Mouse (Mus musculus) lung, adult 2 months (tissue): ENCODE results near the gene Ptrhd1. TPM values are rescaled to one million over a fixed set of nuclear protein-coding genes. Genes with fewer than 3 reads are reported as not detected.
"Not testable (repeated sequence)": the region's sequence is repeated elsewhere in the genome, so short reads cannot be mapped to it uniquely, and the experiment has no call there.

Experiments
- DNase-seq: peaks from one replicate; pipeline ENCODE4 v3.0.0; 2022
- H3K4me1 ChIP-seq: fragments of 200-500 bp; 2 replicates; pipeline ENCODE4 v1.6.1; 2011; ENCODE audit warnings: low read length; ENCODE audit not compliant: control insufficient read depth, insufficient read depth
- H3K4me3 ChIP-seq: fragments of 200-500 bp; replicated peaks from 2 replicates; pipeline ENCODE3; 2011; ENCODE audit warnings: low read depth, mild to moderate bottlenecking, control low read depth, low read length; ENCODE audit errors: extremely low read depth
- CTCF ChIP-seq: fragments of 200-500 bp; IDR thresholded peaks from 2 replicates; pipeline ENCODE4 v1.5.1; 2011; ENCODE audit warnings: mild to moderate bottlenecking, low read length, control low read depth; ENCODE audit not compliant: insufficient read depth
- POLR2A ChIP-seq: fragments of 200-500 bp; IDR thresholded peaks from 2 replicates; pipeline ENCODE4 v1.6.1; 2011; ENCODE audit warnings: low read depth, mild to moderate bottlenecking, control low read depth, low read length, borderline replicate concordance; ENCODE audit errors: extremely low read depth
- WGBS: fragments of 180-500 bp; shearing (Covaris S2); methylation state at CpG from one replicate; pipeline ENCODE4 v1.1.7; 2018; 5-methylcytosine and 5-hydroxymethylcytosine counted together
- polyA plus RNA-seq: library from polyadenylated mRNA; depleted of rRNA; stranded (reverse); fragments of >200 nt; gene quantifications from 2 replicates; pipeline ENCODE4 v1.2.3, GENCODE M21; 2012

Gene Ptrhd1
- polyA plus RNA-seq, 1 experiment: 3.7 TPM

- TF ChIP-seq CTCF: no peak
- TF ChIP-seq POLR2A: no peak
- 83% methylated on average over 13 of the region's 13 CpGs for WGBS
- no peaks in the 10 kb centered on the region for H3K4me1 ChIP-seq
- no peak for DNase-seq
- no peak overlapping the region for H3K4me3 ChIP-seq
These were observed 32.2 kb upstream of the Ptrhd1 start for GRCm38 (mm10) chr12:4201454-4202200.

DNA sequence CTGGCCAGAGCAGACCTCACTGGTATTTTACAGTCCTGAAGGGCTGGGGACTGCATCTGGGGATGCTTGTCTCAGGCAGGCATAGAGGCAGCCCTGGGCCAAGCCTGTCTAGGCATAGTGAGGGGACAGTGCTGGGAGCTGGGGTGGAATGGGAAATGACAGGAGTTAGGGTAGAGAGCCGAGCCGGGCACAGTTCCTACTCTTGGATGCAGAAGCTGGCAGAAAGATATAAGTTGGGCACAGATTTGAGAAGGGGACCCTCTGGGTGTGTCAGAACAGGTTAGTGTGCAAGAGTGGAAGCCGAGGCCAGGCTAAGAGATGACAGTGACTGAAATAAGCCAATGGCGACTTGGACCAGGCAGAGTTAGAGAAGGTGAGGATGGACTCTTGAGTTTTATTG is 31.6 kb upstream of the Ptrhd1 start:
- Histone ChIP-seq H3K4me3 (no peak overlapping the region), H3K4me1 (no peaks in the 10 kb centered on the region)
- WGBS: 94% methylated on average over 4 of the region's 4 CpGs
- no peak for DNase-seq
- TF ChIP-seq POLR2A: no peak
- TF ChIP-seq CTCF: no peak

DNA sequence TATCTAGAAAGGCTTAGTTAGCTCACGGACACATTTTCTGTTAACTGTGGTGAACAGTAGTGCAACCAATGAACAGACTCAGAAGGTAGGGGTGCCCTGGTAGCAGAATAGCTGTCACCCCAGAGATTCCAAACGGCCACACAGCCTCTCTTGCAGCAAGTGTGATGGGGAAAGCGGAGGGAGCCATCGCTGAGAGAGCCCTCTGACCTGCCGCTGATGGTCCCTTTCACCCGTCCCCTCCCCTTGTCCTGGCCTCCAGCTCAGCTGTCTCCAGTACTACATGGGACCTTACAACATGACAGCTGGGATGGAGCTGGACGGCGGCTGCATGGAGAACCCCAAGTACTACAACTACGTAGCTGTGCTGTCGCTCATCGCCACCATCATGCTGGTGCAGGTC is 27.7 kb upstream of the Ptrhd1 start:
- WGBS: 94% methylated on average over 11 of the region's 11 CpGs
- no peak overlapping the region for H3K4me3 ChIP-seq
- no peaks in the 10 kb centered on the region for H3K4me1 ChIP-seq
- DNase-seq: no peak
- TF ChIP-seq POLR2A (no peak), CTCF (no peak)

DNA sequence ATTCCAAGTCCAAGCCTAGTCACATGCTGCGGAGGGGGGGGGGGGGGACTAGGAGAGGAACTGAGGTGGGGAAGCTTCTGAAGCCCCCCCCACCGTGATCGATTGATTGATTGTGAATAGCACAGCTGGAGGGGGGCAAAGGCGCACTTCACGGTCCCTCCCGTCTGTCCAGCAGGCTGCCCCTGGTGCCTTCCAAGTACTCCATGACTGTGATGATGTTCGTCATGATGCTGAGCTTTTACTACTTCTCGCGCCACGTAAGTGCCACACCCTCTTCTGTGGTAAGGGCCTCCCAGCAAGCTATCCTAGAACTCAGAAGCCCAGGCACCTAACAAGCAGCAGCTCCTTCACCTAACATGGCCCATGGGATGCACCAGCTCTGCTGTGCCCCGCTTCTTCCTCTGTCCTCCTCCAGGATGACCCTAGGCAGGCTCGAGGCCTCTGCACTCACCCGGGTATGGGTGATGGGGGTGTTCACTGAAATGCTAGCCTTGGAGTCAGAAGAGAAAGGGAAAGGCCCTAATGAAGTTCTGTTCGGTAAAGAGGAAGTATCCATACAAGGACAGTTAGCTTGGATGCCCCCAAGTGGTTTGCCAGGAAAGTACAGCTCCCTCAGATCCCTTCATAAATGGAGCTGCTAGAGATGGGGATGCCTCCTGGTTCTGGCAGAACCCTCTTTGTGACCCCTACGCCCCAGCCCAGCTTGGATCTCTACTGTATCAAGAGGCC is 25.3 kb upstream of the Ptrhd1 start:
- Histone ChIP-seq H3K4me3 (no peak overlapping the region), H3K4me1 (no peaks in the 10 kb centered on the region)
- DNase-seq: peak; percentile 34
- no peak for TF ChIP-seq POLR2A
- TF ChIP-seq CTCF: peak; percentile 20; the same call in 1 of the 2 replicates
- 78% methylated on average over 15 of the region's 15 CpGs for WGBS

GRCm38 (mm10) chr12:4209196-4209595 is 24.6 kb upstream of the Ptrhd1 start:
- no peaks in the 10 kb centered on the region for H3K4me1 ChIP-seq
- no peak for DNase-seq
- H3K4me3 ChIP-seq: no peak overlapping the region
- 96% methylated on average over 9 of the region's 9 CpGs for WGBS
- TF ChIP-seq CTCF: no peak
- TF ChIP-seq POLR2A: no peak

GRCm38 (mm10) chr12:4211174-4211573 is 22.7 kb upstream of the Ptrhd1 start:
- H3K4me1 ChIP-seq: no peaks in the 10 kb centered on the region
- 68% methylated on average over 9 of the region's 9 CpGs for WGBS
- TF ChIP-seq POLR2A (no peak), CTCF (no peak)
- DNase-seq: no peak
- no peak overlapping the region for H3K4me3 ChIP-seq

DNA sequence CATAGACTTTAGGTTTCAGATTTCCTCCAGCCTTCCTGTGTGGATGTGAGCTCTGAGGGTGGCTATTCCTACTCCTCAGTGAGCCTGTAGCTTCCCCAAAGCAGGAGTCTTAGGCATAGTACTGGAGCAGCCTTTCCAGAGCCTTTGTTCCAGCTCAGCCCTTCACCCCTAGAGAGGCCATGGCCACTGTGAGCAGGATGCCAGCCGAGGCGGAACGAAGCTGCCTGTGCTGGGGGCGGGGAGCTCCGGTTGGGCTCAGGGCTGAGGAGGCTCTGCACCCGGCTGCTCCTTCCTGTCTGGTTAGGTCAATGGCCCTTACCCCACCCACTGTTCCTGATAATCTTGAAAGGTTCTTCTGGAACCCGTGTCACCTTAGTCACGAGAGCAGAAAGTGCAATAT is 20.9 kb upstream of the Ptrhd1 start:
- Histone ChIP-seq H3K4me3 (no peak overlapping the region), H3K4me1 (no peaks in the 10 kb centered on the region)
- no peak for DNase-seq
- 60% methylated on average over 8 of the region's 8 CpGs for WGBS
- TF ChIP-seq CTCF (no peak), POLR2A (no peak)

- Histone ChIP-seq H3K4me1 (no peaks in the 10 kb centered on the region), H3K4me3 (no peak overlapping the region)
- DNase-seq: no peak
- 84% methylated on average over 7 of the region's 7 CpGs for WGBS
- TF ChIP-seq POLR2A (no peak), CTCF (no peak)
These were observed 3.7 kb upstream of the Ptrhd1 start for GRCm38 (mm10) chr12:4230156-4230555.

DNA sequence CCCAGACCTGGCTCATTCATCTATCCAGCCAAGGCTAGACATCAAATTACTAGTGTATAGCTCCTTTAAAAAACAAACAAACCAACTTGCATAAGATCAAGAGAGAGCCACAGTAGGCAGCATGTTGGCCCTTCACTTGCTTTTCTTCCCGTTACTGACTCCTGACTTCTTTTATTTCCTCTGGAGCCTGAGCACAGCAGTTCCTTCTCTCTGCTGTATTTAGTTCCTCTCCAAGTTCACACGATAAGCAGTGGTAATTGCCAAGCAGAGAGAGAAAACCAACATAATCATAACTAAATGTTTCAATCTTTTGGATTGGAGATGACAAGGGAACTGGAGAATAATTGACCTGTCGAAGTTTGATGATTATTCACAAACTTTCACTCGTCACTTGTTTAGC is 1.1 kb upstream of the Ptrhd1 start:
- Histone ChIP-seq H3K4me1 (no peaks in the 10 kb centered on the region), H3K4me3 (no peak overlapping the region)
- 22% methylated on average over 4 of the region's 4 CpGs for WGBS
- no peak for DNase-seq
- TF ChIP-seq POLR2A: no peak
- TF ChIP-seq CTCF: no peak

DNA sequence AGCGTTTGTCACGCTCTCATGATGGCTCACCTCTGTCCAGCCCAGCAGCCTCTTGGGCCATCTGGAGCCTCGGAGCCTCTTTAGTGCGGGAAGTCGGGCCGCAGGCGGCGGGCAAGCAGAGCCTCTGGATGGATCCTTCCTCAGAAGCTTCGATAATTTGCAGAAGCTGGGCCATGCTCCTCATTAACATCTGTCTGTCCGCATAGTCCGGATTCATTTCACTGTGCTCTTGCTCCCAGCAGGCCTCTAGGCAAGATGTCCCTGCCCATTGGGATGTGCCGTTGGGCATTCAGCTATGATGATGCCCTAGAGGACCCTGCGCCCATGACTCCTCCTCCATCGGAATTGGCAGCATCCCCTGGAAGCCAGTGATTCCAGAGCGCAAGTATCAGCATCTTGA is 3.7 kb downstream of the Ptrhd1 start:
- 96% methylated on average over 15 of the region's 15 CpGs for WGBS
- DNase-seq: no peak
- TF ChIP-seq CTCF (no peak), POLR2A (no peak)
- no peak overlapping the region for H3K4me3 ChIP-seq
- no peaks in the 10 kb centered on the region for H3K4me1 ChIP-seq

- 80% methylated on average over 8 of the region's 8 CpGs for WGBS
- H3K4me3 ChIP-seq, H3K4me1 ChIP-seq, DNase-seq: not testable (repeated sequence)
These were observed 6.5 kb downstream of the Ptrhd1 start for GRCm38 (mm10) chr12:4240281-4240680.
